Mouse (Mus musculus): ENCODE results near the gene Med22.
A peak's percentile ranks its signal among the peaks of the same experiment; 100 is the strongest.

DNA sequence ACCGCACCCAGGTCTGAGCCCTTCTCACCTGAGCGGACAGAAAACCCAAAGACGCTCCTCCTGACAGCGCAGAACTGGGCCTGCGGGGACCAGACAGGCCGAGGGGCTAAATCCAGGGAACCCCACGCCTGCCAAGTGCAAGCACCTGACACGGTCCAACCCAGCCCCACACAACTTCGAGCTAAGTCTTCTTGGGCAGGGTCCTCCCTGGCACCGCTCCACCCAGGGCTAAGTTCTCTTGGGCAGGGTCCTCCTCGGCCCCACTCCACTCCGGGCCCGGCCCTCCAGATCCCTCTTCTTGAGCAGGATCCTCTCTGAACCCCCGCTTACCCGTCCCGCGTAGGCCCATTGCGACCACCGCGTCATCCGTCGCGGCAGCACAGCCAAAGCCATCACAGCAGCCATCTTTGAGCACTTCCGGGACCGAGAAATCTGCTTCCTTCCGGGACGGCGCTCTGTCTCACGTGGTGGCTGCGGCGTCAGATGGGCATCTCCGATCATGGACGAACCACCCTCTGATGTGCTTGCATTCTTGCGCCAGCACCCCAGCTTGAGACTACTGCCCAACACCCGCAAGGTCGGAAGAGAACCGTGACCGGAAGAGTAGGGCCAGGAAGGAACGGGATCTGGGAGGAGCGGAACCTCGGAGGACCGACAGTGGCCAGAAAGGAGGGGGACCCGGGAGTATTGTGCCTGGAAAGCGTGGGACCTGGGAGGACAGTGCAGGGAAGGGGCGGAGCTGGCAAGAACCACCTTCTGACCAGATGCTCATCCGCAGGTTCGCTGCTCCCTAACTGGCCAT lies 5.7 kb upstream of the Med22 start, which contains the start of the genes Surf2 and Surf1:
- no peak for TF ChIP-seq CTCF (IDR thresholded peaks at IDR 0.05; ENCODE audit: low read depth, low read length)
- TF ChIP-seq GATA1 (IDR thresholded peaks at IDR 0.05; ENCODE audit: borderline replicate concordance, low read length): no peak
- TF ChIP-seq POLR2AphosphoS5 (IDR thresholded peaks at IDR 0.05; ENCODE audit: insufficient replicate concordance, low read depth, low read length): 0 out of 2 replicates have a peak, but pooled peaks have one; percentile 22
